Mouse (Mus musculus) kidney, adult 2 months (tissue): ENCODE measurements around the gene Gm3045.

Source experiments
- CTCF ChIP-seq: fragments of 200-500 bp; conservative IDR thresholded peaks from 2 replicates; pipeline ENCODE4 v1.5.1; 2011; ENCODE audit warnings: low read depth, mild to moderate bottlenecking, control low read depth, low read length, moderate library complexity, mixed read lengths; ENCODE audit not compliant: insufficient read depth, insufficient read length
- POLR2A ChIP-seq: fragments of 200-500 bp; IDR thresholded peaks from one replicate; pipeline ENCODE4 v1.6.1; 2011; ENCODE audit warnings: low read depth, low read length, control low read depth

GRCm38 (mm10) chr13:56438211-56439075 lies 12.0 kb downstream of the Gm3045 start, which contains the start of gene Slc25a48:
- no peak for TF ChIP-seq CTCF
- TF ChIP-seq POLR2A, result no peak
